Mouse (Mus musculus) heart, adult 2 months (tissue): ENCODE measurements at regions not wholly inside any gene's neighbourhood (a gene's known extent, or its start where the extent isn't known, plus 50 kb on each side); places are given as distances from the start of the nearest gene placed in this dataset.

Experiments used
- CTCF ChIP-seq: fragments of 200-600 bp; IDR thresholded peaks from 2 replicates; pipeline ENCODE4 v1.8.1; 2022; ENCODE audit warnings: antibody characterized with exemption, mild to moderate bottlenecking, moderate library complexity
- EP300 ChIP-seq: fragments of 200-500 bp; IDR thresholded peaks from 2 replicates; pipeline ENCODE4 v1.6.1; 2011; ENCODE audit warnings: low read depth, low read length, control low read depth; ENCODE audit not compliant: insufficient read depth
- POLR2A ChIP-seq: fragments of 200-500 bp; IDR thresholded peaks from 2 replicates; pipeline ENCODE4 v1.6.1; 2011; ENCODE audit warnings: mild to moderate bottlenecking, low read depth, low read length, control low read depth; ENCODE audit not compliant: insufficient read depth

GRCm38 (mm10) chr5:75835556-75835961, 142.7 kb downstream of the Kdr start:
- TF ChIP-seq CTCF (no peak), POLR2A (no peak), EP300 (peak; percentile 89)
